Mouse (Mus musculus): ENCODE results near the gene Prkg1. TPM values are rescaled to one million over a fixed set of nuclear protein-coding genes. Genes with fewer than 3 reads are reported as not detected.

Prkg1 gene
- total RNA-seq, 2 experiments from 2014 or later, result 22.5 to 37.7 TPM

- Histone ChIP-seq H3K27ac (no peak overlapping the region), H3K4me3 (no peak overlapping the region)
- intact Hi-C loops (cut with DNase I), result no loop called here
- DNase-seq, result no peak
- no peak for TF ChIP-seq CTCF (IDR thresholded peaks at IDR 0.05)
Measured at GRCm38 (mm10) chr19:31713321-31713720, 51.5 kb downstream of the Prkg1 start.

GRCm38 (mm10) chr19:31710336-31710735, 54.5 kb downstream of the Prkg1 start:
- H3K27ac ChIP-seq, result no peak overlapping the region
- no peak overlapping the region for H3K4me3 ChIP-seq
- DNase-seq, result no peak
- intact Hi-C loops (cut with DNase I), result no loop called here
- no peak for TF ChIP-seq CTCF (IDR thresholded peaks at IDR 0.05)

- no peak for TF ChIP-seq CTCF (IDR thresholded peaks at IDR 0.05)
- Histone ChIP-seq H3K4me3 (no peak overlapping the region), H3K27ac (no peak overlapping the region)
- intact Hi-C loops (cut with DNase I), result no loop called here
- no peak for DNase-seq
Measured at GRCm38 (mm10) chr19:31703991-31704390, 60.8 kb downstream of the Prkg1 start.

- intact Hi-C loops (cut with DNase I), result no loop called here
- TF ChIP-seq CTCF (IDR thresholded peaks at IDR 0.05), result no peak
- no peak for DNase-seq
- Histone ChIP-seq H3K4me3 (no peak overlapping the region), H3K27ac (no peak overlapping the region)
Measured at GRCm38 (mm10) chr19:31698916-31699315, 65.9 kb downstream of the Prkg1 start.

- DNase-seq, result no peak
- H3K27ac ChIP-seq, result no peak overlapping the region
- H3K4me3 ChIP-seq, result no peak overlapping the region
- peak; percentile 55 for TF ChIP-seq CTCF (IDR thresholded peaks at IDR 0.05)
- intact Hi-C loops (cut with DNase I), result loop anchor here (5.0 kb wide), 1 partner anchor 339 kb away; no protein-coding TSS in a partner anchor
Measured at GRCm38 (mm10) chr19:31680821-31681220, 84.0 kb downstream of the Prkg1 start.

- H3K27ac ChIP-seq, result no peak overlapping the region
- peak; percentile 20; the same call in 1 of the 2 replicates for TF ChIP-seq CTCF (IDR thresholded peaks at IDR 0.05)
- no peak for DNase-seq
- intact Hi-C loops (cut with DNase I), result no loop called here
- H3K4me3 ChIP-seq, result no peak overlapping the region
Measured at GRCm38 (mm10) chr19:31678324-31678723, 86.5 kb downstream of the Prkg1 start.

- Histone ChIP-seq H3K27ac (no peak overlapping the region), H3K4me3 (no peak overlapping the region)
- intact Hi-C loops (cut with DNase I), result no loop called here
- no peak for TF ChIP-seq CTCF (IDR thresholded peaks at IDR 0.05)
- no peak for DNase-seq
Measured at GRCm38 (mm10) chr19:31671726-31672125, 93.1 kb downstream of the Prkg1 start.

- peak overlapping the region; percentile 82 for H3K4me3 ChIP-seq
- no peak for TF ChIP-seq CTCF (IDR thresholded peaks at IDR 0.05)
- intact Hi-C loops (cut with DNase I), result no loop called here
- DNase-seq, result no peak
- peak overlapping the region; percentile 70 for H3K27ac ChIP-seq
Measured at GRCm38 (mm10) chr19:31665007-31665406, 99.8 kb downstream of the Prkg1 start.

GRCm38 (mm10) chr19:31664159-31664991, 100.5 kb downstream of the Prkg1 start:
- TF ChIP-seq CTCF (IDR thresholded peaks at IDR 0.05), result no peak
- Histone ChIP-seq H3K4me3 (peak overlapping the region; percentile 82), H3K27ac (peak overlapping the region; percentile 70)
- peak; percentile 57 for DNase-seq
- intact Hi-C loops (cut with DNase I), result no loop called here

GRCm38 (mm10) chr19:31663437-31664158, 101.2 kb downstream of the Prkg1 start:
- H3K4me3 ChIP-seq, result peak overlapping the region; percentile 82
- H3K27ac ChIP-seq, result peak overlapping the region; percentile 70
- intact Hi-C loops (cut with DNase I), result no loop called here
- no peak for TF ChIP-seq CTCF (IDR thresholded peaks at IDR 0.05)
- peak; percentile 22 for DNase-seq

- DNase-seq, result no peak
- no peak overlapping the region for H3K27ac ChIP-seq
- no peak for TF ChIP-seq CTCF (IDR thresholded peaks at IDR 0.05)
- intact Hi-C loops (cut with DNase I), result no loop called here
- peak overlapping the region; percentile 82 for H3K4me3 ChIP-seq
Measured at GRCm38 (mm10) chr19:31662802-31663201, 102.0 kb downstream of the Prkg1 start.

- no peak for DNase-seq
- no peak for TF ChIP-seq CTCF (IDR thresholded peaks at IDR 0.05)
- intact Hi-C loops (cut with DNase I), result no loop called here
- H3K4me3 ChIP-seq, result no peak overlapping the region
- H3K27ac ChIP-seq, result no peak overlapping the region
Measured at GRCm38 (mm10) chr19:31658751-31659397, 106.0 kb downstream of the Prkg1 start.

- TF ChIP-seq CTCF (IDR thresholded peaks at IDR 0.05), result no peak
- DNase-seq, result no peak
- Histone ChIP-seq H3K4me3 (no peak overlapping the region), H3K27ac (peak overlapping the region; percentile 53)
- intact Hi-C loops (cut with DNase I), result no loop called here
Measured at GRCm38 (mm10) chr19:31656256-31656655, 108.6 kb downstream of the Prkg1 start.
